Mouse (Mus musculus) gastrocnemius, adult 8-10 months (tissue): ENCODE measurements at regions not wholly inside any gene's neighbourhood (a gene's known extent, or its start where the extent isn't known, plus 50 kb on each side); places are given as distances from the start of the nearest gene placed in this dataset.

Experiments
- DNase-seq, 2 experiments: peaks; one replicate each; pipeline ENCODE4 v3.0.0; 2022; ENCODE audit warnings: low spot score in 2 of 2

DNA sequence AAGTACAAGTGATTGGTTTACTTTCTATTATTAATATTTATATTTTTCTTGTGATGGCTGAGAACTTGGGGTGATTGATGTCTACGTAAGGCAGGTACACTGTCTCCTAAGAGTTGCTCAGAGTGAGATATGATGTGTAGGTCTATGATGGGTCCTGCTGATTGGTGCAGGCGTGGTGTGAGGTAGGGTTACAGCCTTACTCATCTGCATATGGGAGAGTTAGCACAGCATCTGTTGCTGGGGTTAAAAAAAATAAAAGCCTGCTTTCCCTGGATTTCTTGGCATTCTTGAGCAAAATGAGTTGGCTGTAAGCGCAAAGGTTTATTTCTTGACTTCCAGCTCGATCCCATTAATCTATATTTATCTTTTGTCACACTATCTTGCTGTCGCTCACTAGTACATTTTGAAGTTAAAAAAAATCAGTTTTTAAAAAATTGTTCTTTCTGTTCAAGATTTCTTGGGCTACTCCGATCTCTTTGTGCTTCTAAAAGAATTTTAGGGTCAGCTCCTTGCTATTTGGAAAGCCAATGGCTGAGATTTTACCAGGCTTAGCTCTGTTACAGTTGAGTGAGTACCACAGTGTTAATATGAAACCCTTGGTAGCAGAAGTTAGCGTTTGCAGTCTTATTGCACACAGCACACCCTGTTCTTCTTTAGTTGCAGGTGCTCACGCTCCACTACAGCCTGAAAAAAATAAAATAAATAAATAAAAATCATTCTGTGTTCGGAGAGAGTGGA is 482.0 kb downstream of the Plekhb2 start:
- DNase-seq, result no peak

DNA sequence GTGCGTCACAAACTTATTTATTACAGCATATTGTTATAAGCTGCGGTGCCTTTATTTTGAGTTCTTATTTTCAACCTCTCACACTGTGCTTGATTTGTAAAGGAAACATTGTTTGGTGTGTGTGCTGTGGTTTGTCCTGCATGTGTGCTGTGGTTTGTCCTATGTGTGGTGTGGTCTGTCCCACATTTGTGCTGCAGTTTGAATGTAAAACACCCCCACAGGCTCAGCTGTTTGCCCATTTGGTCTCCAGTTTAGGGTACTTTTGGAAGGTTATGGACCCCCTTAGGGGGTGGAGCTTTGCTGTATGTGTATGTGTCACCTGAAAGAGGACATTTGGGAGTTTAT is 482.5 kb downstream of the Plekhb2 start:
- DNase-seq, result no peak

DNA sequence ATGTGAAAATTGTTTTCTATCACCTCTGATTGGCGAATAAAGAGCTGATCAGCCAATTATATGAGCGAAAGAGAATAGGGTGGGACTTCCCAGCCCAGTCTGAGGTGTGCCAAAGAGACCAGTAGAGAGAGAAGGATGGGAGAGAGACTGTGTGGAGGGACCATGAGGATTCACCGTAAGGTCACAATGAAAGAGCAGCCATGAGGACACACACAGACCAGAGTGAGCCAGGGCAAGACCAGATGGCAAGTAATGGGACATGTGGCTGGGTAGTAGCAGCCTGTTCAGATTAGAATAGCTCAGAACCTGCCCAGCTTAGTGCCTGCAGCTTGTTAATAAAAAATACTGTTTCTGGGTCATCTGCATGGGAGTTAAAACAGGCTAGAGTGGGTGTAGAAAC is 487.9 kb downstream of the Plekhb2 start:
- no peak for DNase-seq

DNA sequence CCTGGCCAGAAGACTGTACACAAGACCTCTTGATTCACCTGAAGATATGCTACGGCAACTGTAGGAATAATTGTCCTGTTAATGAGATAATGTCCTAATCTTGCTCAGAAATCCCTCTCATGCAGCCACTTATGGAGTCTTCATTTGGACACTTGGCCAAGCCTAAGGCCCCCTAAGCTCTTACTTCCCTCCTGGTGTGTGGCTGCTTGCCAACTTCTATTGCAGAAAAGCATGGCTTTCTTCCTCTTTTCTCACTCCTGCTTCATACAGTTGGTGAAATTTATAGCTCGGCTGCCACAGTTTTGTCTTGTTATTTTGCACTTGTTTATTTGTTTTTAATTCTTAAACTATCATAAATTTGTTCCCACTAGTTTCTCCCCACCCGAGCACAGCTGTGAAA is 488.4 kb downstream of the Plekhb2 start:
- no peak for DNase-seq

DNA sequence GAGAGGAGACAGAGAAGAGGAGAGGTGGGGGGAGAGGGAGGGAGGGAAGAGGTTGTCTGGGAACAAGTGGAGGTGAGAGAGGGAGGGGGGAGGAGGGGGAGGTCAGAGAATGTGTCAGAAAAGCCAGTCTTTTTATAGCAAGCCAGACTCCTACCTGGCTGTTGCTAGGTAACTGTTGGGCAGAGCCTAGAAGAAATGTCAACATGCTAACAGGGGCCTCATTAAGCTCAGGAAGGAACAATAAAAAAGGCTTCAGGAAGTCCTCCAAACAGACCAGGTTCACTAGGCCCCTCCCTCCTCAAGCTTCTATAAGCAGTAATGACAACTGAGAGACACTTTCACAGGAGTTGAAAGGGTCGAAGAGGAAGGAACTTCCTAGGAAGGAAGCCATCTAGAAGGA is 494.8 kb downstream of the Plekhb2 start:
- no peak for DNase-seq

DNA sequence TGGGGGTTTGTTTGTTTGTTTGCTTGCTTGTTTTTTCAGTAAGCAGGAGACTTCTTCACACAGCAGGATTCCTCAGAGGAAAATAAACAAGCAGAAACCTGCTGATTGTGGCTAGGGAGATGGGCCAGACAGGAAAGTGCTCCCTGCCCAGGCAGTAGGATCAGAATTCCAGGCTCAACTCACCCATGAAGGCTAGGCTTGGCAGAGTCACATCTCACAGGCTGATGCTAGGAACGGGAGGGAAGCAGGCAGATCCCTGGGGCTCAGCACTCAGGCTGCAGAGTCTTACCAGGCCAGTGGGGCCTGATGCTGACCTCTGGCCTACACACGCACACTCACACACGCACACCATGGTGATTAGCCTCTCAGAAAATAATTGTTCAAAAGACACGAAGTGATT is 498.5 kb downstream of the Plekhb2 start:
- DNase-seq, result no peak

DNA sequence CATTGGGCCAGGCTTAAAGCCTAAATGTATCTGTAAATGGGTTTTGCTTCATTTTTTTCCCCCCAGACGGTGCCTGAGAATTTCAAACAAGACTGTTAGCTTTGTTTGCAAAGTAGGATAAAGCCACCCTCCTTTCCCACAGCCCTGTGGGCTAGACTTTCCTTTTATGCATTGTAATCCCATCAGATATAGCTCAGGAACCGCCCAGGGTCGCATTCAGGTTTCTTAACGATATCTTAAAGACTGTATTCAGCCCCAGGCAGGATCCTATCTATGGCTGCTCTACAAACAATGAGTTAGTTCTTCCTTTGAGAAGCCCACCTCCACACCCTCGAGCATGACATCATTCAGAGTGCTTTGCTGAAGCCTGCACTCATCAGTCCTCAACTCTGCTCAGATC is 509.2 kb downstream of the Plekhb2 start:
- DNase-seq, result no peak

DNA sequence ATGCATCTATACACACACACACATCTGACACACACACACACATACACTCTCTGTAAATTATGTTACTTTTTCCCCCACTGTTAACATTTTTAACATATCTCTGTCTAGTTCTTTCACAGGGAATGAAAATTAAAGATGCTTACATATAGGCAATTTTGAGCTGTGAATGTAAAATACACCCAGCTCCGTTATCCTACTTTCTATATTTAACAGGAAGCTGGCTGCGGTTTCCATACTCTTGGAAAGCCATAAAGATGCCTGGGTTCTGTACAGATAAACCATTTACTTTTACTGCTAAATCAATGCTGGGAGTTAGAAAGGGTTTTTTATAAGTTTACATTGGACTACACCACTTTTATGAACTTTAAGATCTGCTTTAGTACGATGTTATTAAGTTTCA is 511.7 kb downstream of the Plekhb2 start:
- no peak for DNase-seq

DNA sequence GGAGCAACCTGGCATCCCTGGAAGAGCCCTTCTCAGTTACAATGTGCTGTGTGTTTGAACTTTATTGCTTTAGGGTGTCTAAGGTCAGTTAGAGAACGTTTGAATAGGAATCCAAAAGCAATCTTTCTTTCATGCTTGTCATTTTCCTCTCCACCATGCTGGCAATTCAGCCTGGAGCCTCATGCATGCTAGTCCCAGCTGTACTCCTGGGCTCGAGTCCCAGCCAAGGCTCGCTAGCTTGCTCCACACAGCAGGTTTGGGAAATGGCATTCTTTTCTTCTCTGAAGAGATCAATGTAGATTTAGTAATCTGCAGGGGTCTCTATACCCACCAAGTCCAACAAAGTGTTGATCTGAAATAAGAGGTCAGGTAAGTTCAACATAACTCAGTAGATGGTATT is 513.1 kb downstream of the Plekhb2 start:
- DNase-seq, result no peak

DNA sequence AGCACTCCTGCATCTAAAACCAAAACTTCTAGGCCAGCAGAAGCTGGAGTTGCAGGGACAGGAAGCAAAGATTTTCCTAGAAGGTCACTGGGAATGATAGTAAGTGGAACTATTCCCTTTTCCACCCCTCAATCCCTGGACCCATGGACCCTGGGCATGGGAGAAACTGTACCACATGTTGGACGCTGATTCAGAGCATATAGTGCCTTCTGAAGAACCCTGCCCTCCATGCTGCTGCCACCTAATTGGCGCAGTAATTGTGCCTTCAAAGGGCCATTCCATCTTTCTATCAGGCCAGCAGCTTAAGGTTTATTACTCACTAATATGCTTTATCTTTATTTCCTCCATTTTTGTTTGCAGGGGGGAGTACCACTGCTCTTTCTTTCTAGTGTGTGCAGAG is 516.8 kb downstream of the Plekhb2 start:
- DNase-seq, result no peak

DNA sequence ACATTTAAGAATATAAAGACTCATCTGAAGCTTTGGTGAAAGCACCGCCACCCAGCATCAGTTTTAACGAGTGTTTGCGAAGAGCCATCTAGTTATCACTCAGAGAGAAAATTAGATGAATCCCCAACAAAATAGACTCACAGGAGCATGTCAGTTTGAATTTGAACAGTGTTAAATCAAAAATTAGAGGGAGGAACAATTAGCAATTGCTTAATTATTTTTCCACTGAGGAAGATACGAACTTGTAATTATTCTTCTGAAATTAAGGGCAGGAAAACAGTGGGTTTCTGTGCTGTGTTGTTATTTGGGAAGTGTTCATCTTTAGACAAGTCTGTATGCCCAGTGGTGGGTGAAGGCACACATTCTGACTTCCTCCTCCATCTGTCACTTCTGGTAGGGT is 523.0 kb downstream of the Plekhb2 start:
- no peak for DNase-seq

DNA sequence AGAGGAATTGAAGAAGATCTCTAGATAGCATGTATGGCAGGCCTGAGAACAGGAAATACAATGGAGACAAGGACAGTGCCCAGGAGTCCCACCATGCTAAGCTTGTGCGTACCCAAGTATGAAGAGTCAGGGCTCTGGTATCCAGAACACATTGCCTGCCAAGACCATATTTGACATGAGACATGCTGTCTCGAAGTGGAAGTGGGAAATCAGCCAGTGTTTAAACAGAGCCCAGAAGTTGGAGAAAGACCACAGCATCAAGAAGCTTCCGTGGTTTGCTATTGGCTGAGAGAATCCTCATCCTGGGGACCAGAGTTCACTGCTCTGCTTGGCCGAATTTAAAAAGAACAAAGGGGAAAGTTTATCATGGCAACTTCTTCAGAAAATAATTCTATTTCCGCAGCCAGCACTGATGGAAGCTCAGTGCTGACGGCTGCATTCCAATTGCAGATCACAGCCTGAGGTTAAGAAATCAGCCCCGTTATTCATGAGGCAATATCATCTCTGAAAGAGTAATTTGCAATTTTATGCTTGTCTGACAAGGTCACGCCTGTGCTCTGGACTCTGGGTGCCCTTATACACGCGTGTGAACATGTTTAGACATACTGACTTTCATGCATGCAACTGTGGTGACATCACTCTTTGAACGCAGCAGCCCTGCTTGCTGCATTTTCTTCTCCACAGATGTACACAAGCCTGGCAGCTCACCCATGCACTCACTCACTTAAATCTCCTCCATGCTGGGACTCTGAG is 531.0 kb downstream of the Plekhb2 start:
- no peak for DNase-seq

DNA sequence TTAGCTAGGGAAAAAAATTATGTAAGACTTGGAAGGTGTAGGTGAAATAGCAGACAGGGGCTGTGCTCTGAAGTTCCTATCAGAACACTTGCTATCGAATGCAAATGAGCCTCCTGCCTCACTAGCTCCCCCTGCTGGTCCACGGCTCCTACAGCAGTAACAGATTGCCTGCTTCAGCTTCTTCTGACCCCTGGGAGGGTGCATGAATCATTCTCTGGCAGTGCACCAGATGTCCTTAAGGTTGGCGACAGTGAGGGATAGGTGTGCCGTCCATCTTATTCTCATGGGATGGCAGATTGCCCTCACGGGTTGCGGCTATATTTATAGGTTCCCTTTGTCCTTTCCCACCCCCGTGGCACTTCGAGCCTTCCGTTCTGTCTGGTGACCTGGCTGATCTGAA is 535.7 kb downstream of the Plekhb2 start:
- peak; percentile 21 to 29 for DNase-seq

DNA sequence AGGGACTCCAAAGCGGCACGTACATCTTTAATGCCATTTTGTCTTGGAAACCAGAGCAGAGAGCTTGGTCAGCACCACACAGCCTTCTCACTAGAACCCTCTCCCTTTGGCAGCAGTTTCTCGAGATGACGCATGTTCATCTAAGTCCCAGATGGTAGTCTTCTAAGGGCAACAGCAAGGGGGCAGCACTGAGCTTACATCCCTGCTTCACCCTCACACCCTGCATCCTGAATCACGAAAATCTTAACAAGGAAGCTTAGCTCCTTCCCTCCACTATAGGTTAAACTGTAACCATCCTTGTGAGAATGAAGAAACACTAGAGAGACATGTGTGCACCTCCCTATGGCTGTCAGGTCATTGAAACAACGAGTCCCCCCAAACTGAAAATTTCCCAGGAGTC is 538.4 kb downstream of the Plekhb2 start:
- no peak for DNase-seq

DNA sequence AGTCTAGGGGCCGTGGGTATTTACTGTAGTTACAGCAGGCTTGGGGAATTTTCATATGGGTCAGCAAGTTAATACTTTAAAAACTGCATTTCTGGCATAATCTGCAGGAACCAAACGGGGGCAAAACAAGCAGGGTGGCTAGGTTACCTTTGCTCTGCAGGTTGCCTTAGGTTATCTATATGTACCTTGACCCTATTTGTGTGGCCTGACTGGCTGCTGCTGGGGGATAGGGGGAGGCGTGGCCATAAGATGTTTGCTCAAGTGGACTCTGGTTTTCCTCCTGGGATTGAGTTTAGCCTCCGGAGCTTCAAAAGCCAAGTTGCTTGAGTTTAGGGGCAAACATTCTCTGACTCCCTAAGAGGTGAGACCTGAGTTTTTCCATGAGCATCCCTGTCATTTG is 540.6 kb downstream of the Plekhb2 start:
- no peak for DNase-seq

DNA sequence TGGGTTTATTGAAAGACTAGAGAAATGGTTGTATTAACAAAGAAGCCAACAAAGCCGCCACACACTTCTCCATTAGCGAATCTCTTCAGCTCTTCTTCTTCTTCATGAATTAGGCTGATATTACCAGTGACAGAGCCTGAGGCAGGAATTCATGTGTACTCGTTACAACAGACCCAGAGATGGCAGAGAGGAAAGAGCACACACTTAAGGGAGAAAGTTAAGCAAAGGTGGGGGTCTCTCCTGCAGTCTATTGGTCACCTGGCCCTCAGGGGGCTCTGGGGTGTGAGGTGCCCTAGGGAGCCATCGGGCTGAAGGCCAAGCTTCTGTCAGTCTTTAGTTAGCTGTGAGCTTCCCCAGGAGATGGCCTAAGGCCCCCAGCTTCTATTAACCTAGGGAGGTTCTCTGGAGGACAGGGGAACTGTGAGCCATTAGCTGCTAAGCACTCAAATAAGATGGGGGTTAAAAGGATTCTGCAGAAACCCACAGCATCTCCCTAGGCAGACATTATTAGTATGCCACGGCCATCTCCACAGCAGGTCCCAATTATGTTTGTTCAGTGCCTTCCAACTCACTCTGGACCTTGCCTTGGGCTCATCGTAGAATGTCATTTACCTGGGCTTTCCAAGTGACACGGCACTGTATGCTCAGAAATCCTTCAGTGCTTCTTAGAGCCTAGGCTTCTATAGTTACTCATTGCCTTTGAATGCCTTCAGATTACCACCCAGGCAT is 541.2 kb downstream of the Plekhb2 start:
- no peak for DNase-seq

DNA sequence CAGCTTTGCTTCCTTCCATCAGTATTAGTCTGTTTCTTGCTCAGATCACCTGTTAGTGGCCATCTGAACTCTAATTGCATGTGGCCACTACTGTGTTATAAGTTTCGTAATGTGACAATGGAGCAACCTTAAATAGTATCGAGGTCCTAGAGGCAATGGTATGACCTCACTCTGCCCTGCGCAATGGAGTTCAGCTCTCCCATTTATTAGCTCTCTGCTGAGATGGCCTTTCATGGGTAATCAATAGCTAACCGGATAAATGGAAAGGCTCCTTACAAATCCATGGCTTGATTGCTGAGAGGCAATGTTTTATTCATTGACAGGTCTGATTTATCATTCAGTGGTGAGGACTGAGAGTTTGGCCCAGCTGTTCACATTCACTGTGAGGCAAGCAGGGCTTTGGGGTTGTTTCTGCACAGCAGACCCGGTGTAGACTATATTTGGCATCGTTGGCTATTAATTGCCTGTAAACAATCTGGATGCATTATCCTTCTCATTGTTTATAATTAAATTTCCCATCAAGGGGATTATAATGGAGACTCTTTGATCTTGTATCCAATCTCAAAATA is 543.9 kb downstream of the Plekhb2 start:
- no peak for DNase-seq

DNA sequence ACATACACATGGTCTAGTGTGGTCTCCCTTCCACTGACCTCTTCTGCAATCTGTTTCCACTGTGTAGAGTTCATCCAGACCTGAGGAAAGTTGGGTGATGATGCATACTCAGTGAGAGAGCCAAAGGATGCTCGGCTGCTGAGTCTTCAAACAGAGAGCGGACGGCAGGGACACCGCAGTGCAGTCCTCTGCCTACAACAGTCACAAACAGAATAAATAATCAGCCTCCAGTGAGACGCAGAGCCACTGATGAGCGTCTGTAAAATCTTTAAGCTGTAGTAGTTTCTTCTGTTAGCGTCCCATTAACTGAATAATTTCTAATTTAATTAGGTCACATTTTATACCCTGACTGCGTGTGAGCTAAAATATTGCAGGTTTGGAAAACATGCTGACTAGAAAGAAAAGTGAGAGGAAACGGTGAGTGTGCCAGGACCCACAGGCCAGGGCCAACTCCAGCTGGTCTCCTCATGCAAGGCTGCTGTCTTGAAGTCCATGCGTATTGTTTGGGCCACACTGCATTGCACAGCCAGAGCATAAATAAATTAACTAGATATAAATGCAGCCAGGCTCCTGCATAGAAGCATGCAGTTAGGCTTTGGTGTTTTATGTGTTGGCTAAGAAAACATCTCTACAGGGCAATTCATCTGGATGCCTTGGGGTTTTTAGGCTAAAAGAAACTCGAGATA is 551.0 kb downstream of the Plekhb2 start:
- no peak for DNase-seq

DNA sequence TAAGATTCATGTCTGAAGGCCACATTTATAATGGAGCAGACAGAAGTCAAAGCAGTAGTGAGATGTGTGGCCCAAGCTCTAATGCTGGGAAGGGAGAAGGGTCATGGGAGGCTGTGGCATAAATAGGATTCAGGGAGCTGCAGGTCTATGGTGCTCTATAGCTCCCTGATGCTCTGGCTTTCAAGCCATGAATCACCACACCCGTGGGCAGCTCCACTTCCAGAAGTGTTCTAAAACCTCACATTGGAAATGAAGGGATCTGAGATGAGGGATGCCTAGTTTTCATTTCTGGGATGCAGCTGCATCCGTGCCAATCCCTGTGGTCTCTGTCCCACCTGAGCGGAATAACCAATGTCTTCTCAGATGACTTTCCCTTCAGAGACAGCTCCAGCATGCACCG is 553.2 kb downstream of the Plekhb2 start:
- DNase-seq, result no peak

DNA sequence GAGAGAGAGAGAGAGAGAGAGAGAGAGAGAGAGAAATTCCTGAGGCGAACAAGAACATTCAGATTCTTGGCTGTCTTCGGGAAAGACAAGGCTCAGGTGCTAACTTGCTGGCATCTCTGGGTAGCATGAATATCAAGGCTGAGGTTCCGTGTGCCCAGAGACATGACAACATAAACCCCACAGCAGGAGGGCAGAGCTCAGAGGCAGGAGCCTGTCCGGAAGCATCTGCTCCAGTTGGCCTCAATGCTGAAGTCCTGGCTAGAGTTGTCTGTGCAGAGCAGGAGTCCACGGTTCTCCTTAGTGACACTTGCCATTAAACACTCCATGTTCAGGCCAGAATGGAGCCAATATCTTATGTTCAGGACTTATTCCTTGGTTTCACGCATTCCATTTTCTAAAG is 555.6 kb downstream of the Plekhb2 start:
- DNase-seq, result no peak

DNA sequence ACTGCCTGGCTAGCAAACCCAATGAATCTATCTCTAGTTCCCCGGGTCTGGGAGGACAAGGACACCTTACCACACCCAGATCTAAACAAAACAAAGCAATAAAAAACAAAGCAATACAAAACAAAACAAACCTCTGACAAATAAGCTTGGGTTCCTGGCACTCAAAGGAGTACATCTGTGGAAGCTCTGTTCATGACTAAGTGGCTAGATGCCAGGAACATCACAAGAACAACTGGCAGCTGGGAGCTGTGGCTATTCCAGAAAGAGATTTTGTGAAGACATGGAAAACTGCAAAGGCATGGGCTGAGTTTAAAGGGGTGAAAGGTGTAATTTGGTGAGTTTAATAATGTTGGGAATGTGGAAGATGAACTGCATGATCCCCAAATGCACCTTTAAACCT is 565.9 kb downstream of the Plekhb2 start:
- DNase-seq, result peak in 1 of 2 experiments; percentile 9
